Mouse (Mus musculus): ENCODE data around the gene Adprhl2. TPM values are rescaled to one million over a fixed set of nuclear protein-coding genes. Genes with fewer than 3 reads are reported as not detected.

Adprhl2 gene
- polyA plus RNA-seq, 1 experiment from 2014 or later, result 97.5 TPM

GRCm38 (mm10) chr4:126278961-126279360 is 42.5 kb downstream of the Adprhl2 start:
- Histone ChIP-seq H3K27me3 (ENCODE audit: low read depth, poor library complexity, severe bottlenecking) (peaks cover 11% of the 10 kb centered on the region), H3K36me3 (peaks cover 23% of the 10 kb centered on the region), H3K27ac (peak overlapping the region; percentile 79), H3K9me3 (replicated peaks) (no peaks in the 10 kb centered on the region), H3K4me3 (peak overlapping the region; percentile 23), H3K4me1 (peaks cover 42% of the 10 kb centered on the region)
- DNase-seq (ENCODE audit: low spot score), result peak; percentile 59
- 49% methylated on average over 9 of the region's 9 CpGs for WGBS

GRCm38 (mm10) chr4:126278565-126278915 is 43.0 kb downstream of the Adprhl2 start:
- H3K27ac ChIP-seq, result peak overlapping the region; percentile 79
- no peaks in the 10 kb centered on the region for H3K9me3 ChIP-seq (replicated peaks)
- peak; percentile 73 for DNase-seq (ENCODE audit: low spot score)
- peaks cover 41% of the 10 kb centered on the region for H3K4me1 ChIP-seq
- peak overlapping the region; percentile 23 for H3K4me3 ChIP-seq
- peaks cover 27% of the 10 kb centered on the region for H3K36me3 ChIP-seq
- 5% methylated on average over 9 of the region's 9 CpGs for WGBS
- peaks cover 6% of the 10 kb centered on the region for H3K27me3 ChIP-seq (ENCODE audit: low read depth, poor library complexity, severe bottlenecking)

- peak; percentile 77 for DNase-seq (ENCODE audit: low spot score)
- WGBS, result 4% methylated on average over 13 of the region's 13 CpGs
- Histone ChIP-seq H3K27ac (peak overlapping the region; percentile 79), H3K36me3 (peaks cover 32% of the 10 kb centered on the region), H3K4me1 (peaks cover 41% of the 10 kb centered on the region), H3K9me3 (replicated peaks) (no peaks in the 10 kb centered on the region), H3K4me3 (peak overlapping the region; percentile 23), H3K27me3 (ENCODE audit: low read depth, poor library complexity, severe bottlenecking) (peaks cover 1% of the 10 kb centered on the region; the same call in 1 of the 2 replicates)
These were observed 43.5 kb downstream of the Adprhl2 start for GRCm38 (mm10) chr4:126277906-126278564.

GRCm38 (mm10) chr4:126275681-126276131 is 45.8 kb downstream of the Adprhl2 start:
- H3K27me3 ChIP-seq (ENCODE audit: low read depth, poor library complexity, severe bottlenecking), result no peaks in the 10 kb centered on the region
- WGBS, result 90% methylated on average over 13 of the region's 13 CpGs
- H3K27ac ChIP-seq, result no peak overlapping the region
- H3K4me3 ChIP-seq, result no peak overlapping the region
- H3K9me3 ChIP-seq (replicated peaks), result no peaks in the 10 kb centered on the region
- H3K4me1 ChIP-seq, result peaks cover 28% of the 10 kb centered on the region
- peaks cover 43% of the 10 kb centered on the region for H3K36me3 ChIP-seq
- DNase-seq (ENCODE audit: low spot score), result no peak

- no peak overlapping the region for H3K4me3 ChIP-seq
- no peak overlapping the region for H3K27ac ChIP-seq
- DNase-seq (ENCODE audit: low spot score), result no peak
- peaks cover 23% of the 10 kb centered on the region for H3K4me1 ChIP-seq
- H3K36me3 ChIP-seq, result peaks cover 43% of the 10 kb centered on the region
- no peaks in the 10 kb centered on the region for H3K27me3 ChIP-seq (ENCODE audit: low read depth, poor library complexity, severe bottlenecking)
- H3K9me3 ChIP-seq (replicated peaks), result no peaks in the 10 kb centered on the region
- 91% methylated on average over 4 of the region's 4 CpGs for WGBS
These were observed 46.4 kb downstream of the Adprhl2 start for GRCm38 (mm10) chr4:126275081-126275480.

GRCm38 (mm10) chr4:126273753-126274152 is 47.8 kb downstream of the Adprhl2 start:
- Histone ChIP-seq H3K4me3 (no peak overlapping the region), H3K4me1 (peaks cover 13% of the 10 kb centered on the region), H3K9me3 (replicated peaks) (no peaks in the 10 kb centered on the region), H3K36me3 (peaks cover 43% of the 10 kb centered on the region), H3K27me3 (ENCODE audit: low read depth, poor library complexity, severe bottlenecking) (no peaks in the 10 kb centered on the region), H3K27ac (no peak overlapping the region)
- whole genome bisulfite sequencing, result 80% methylated on average over 13 of the region's 13 CpGs
- no peak for DNase-seq (ENCODE audit: low spot score)

GRCm38 (mm10) chr4:126269292-126269691 is 52.2 kb downstream of the Adprhl2 start:
- DNase-seq (ENCODE audit: low spot score), result no peak
- Histone ChIP-seq H3K4me1 (no peaks in the 10 kb centered on the region; the same call in 1 of the 2 replicates), H3K27ac (no peak overlapping the region), H3K9me3 (replicated peaks) (no peaks in the 10 kb centered on the region), H3K27me3 (ENCODE audit: low read depth, poor library complexity, severe bottlenecking) (no peaks in the 10 kb centered on the region), H3K36me3 (peaks cover 25% of the 10 kb centered on the region), H3K4me3 (no peak overlapping the region)
- WGBS, result 80% methylated on average over 3 of the region's 3 CpGs

Other genes with a start within 250 kb of the Adprhl2 start
- gene Lsm10, start 225.1 kb downstream of the Adprhl2 start, polyA plus RNA-seq (2016; fragmentation: Nextera tagmentation; extraction: Ambion mirVana), result 41.3 and 48.0 TPM in 2 replicates
- gene Stk40, start 217.7 kb downstream of the Adprhl2 start, polyA plus RNA-seq (2016; fragmentation: Nextera tagmentation; extraction: Ambion mirVana), result 48.2 and 52.1 TPM in 2 replicates
- 72.7 and 82.2 TPM in 2 replicates for gene Eva1b, start 174.0 kb downstream of the Adprhl2 start, polyA plus RNA-seq (2016; fragmentation: Nextera tagmentation; extraction: Ambion mirVana)
- gene Sh3d21, start 158.2 kb downstream of the Adprhl2 start, polyA plus RNA-seq (2016; fragmentation: Nextera tagmentation; extraction: Ambion mirVana), result 2.9 and 4.7 TPM in 2 replicates
- gene Thrap3, start 118.9 kb downstream of the Adprhl2 start, polyA plus RNA-seq (2016; fragmentation: Nextera tagmentation; extraction: Ambion mirVana), result 263 and 287 TPM in 2 replicates
- gene Map7d1, start 65.4 kb downstream of the Adprhl2 start, polyA plus RNA-seq (2016; fragmentation: Nextera tagmentation; extraction: Ambion mirVana), result 56.2 and 63.2 TPM in 2 replicates
- 83.1 and 95.3 TPM in 2 replicates for gene Trappc3, start 59.4 kb downstream of the Adprhl2 start, polyA plus RNA-seq (2016; fragmentation: Nextera tagmentation; extraction: Ambion mirVana)
- 0.65 and 1.4 TPM in 2 replicates for gene Col8a2, start 34.9 kb downstream of the Adprhl2 start, polyA plus RNA-seq (2016; fragmentation: Nextera tagmentation; extraction: Ambion mirVana)
- 0.35 and 0.98 TPM in 2 replicates for gene Tekt2, start 4.0 kb upstream of the Adprhl2 start, polyA plus RNA-seq (2016; fragmentation: Nextera tagmentation; extraction: Ambion mirVana)
- 12.4 and 18.5 TPM in 2 replicates for gene Ago3, start 107.9 kb upstream of the Adprhl2 start, polyA plus RNA-seq (2016; fragmentation: Nextera tagmentation; extraction: Ambion mirVana)
- 4.8 and 5.9 TPM in 2 replicates for gene Ago1, start 146.9 kb upstream of the Adprhl2 start, polyA plus RNA-seq (2016; fragmentation: Nextera tagmentation; extraction: Ambion mirVana)
- 0.89 and 1.2 TPM in 2 replicates for gene Ago4, start 211.8 kb upstream of the Adprhl2 start, polyA plus RNA-seq (2016; fragmentation: Nextera tagmentation; extraction: Ambion mirVana)
- 56.1 and 57.9 TPM in 2 replicates for gene Clspn, start 235.2 kb upstream of the Adprhl2 start, polyA plus RNA-seq (2016; fragmentation: Nextera tagmentation; extraction: Ambion mirVana)